Mouse (Mus musculus): ENCODE measurements around the gene 4930519P11Rik. TPM values are rescaled to one million over a fixed set of nuclear protein-coding genes. Genes with fewer than 3 reads are reported as not detected.
A peak's percentile ranks its signal among the peaks of the same experiment; 100 is the strongest.

Gene 4930519P11Rik
- total and polyA plus RNA-seq, 2 experiments: 0.37 TPM; not detected in 1

GRCm38 (mm10) chr2:154597399-154597798 is 15.8 kb downstream of the 4930519P11Rik start:
- Histone ChIP-seq H3K36me3 (ENCODE audit: control insufficient read depth, insufficient read depth, low read length) (peaks cover 45% of the 10 kb centered on the region), H3K79me2 (ENCODE audit: control insufficient read depth, insufficient read depth, low read length) (peaks cover 10% of the 10 kb centered on the region; the same call in 1 of the 2 replicates), H3K4me1 (ENCODE audit: control insufficient read depth, insufficient read depth, low read length) (peaks cover 13% of the 10 kb centered on the region), H3K27me3 (ENCODE audit: control insufficient read depth, insufficient read depth, low read length) (no peaks in the 10 kb centered on the region), H3K4me3 (ENCODE audit: insufficient read depth, low read depth, low read length) (no peak overlapping the region), H3K27ac (replicated peaks; ENCODE audit: insufficient read depth, low read depth, low read length) (no peak overlapping the region), H3K9ac (ENCODE audit: low read depth, low read length) (no peak overlapping the region)
- no peak for TF ChIP-seq POLR2A (IDR thresholded peaks at IDR 0.05; ENCODE audit: extremely low read depth, insufficient read depth, low read length)
- TF ChIP-seq CTCF (IDR thresholded peaks at IDR 0.05; ENCODE audit: low read depth, low read length): no peak
- WGBS: 63% methylated on average over 3 of the region's 3 CpGs
- DNase-seq (ENCODE audit: extremely low read depth, low read depth, low spot score): no peak

GRCm38 (mm10) chr2:154595775-154596174 is 17.5 kb downstream of the 4930519P11Rik start:
- DNase-seq (ENCODE audit: extremely low read depth, low read depth, low spot score): no peak

GRCm38 (mm10) chr2:154593025-154593424 is 20.2 kb downstream of the 4930519P11Rik start:
- no peaks in the 10 kb centered on the region for H3K27me3 ChIP-seq (ENCODE audit: control insufficient read depth, insufficient read depth, low read length)
- 63% methylated on average over 3 of the region's 3 CpGs for WGBS

More at GRCm38 (mm10) chr2:154595775-154596174, 17.5 kb downstream of the 4930519P11Rik start:
- Histone ChIP-seq H3K9ac (ENCODE audit: low read depth, low read length) (no peak overlapping the region), H3K36me3 (ENCODE audit: control insufficient read depth, insufficient read depth, low read length) (peaks cover 51% of the 10 kb centered on the region), H3K4me3 (ENCODE audit: insufficient read depth, low read depth, low read length) (no peak overlapping the region), H3K27me3 (ENCODE audit: control insufficient read depth, insufficient read depth, low read length) (no peaks in the 10 kb centered on the region), H3K27ac (replicated peaks; ENCODE audit: insufficient read depth, low read depth, low read length) (no peak overlapping the region), H3K79me2 (ENCODE audit: control insufficient read depth, insufficient read depth, low read length) (peaks cover 10% of the 10 kb centered on the region; the same call in 1 of the 2 replicates), H3K4me1 (ENCODE audit: control insufficient read depth, insufficient read depth, low read length) (peaks cover 20% of the 10 kb centered on the region)
- no peak for TF ChIP-seq POLR2A (IDR thresholded peaks at IDR 0.05; ENCODE audit: extremely low read depth, insufficient read depth, low read length)
- TF ChIP-seq CTCF (IDR thresholded peaks at IDR 0.05; ENCODE audit: low read depth, low read length): no peak
- 69% methylated on average over 5 of the region's 5 CpGs for WGBS

GRCm38 (mm10) chr2:154591239-154591638 is 22.0 kb downstream of the 4930519P11Rik start:
- no peaks in the 10 kb centered on the region for H3K79me2 ChIP-seq (ENCODE audit: control insufficient read depth, insufficient read depth, low read length)
- H3K27me3 ChIP-seq (ENCODE audit: control insufficient read depth, insufficient read depth, low read length): no peaks in the 10 kb centered on the region
- H3K4me1 ChIP-seq (ENCODE audit: control insufficient read depth, insufficient read depth, low read length): peaks cover 9% of the 10 kb centered on the region; the same call in 1 of the 2 replicates
- H3K4me3 ChIP-seq (ENCODE audit: insufficient read depth, low read depth, low read length): no peak overlapping the region
- peak overlapping the region; percentile 27; the same call in 1 of the 2 replicates for H3K27ac ChIP-seq (replicated peaks; ENCODE audit: insufficient read depth, low read depth, low read length)
- WGBS: 15% methylated on average over 3 of the region's 3 CpGs
- peaks cover 62% of the 10 kb centered on the region for H3K36me3 ChIP-seq (ENCODE audit: control insufficient read depth, insufficient read depth, low read length)
- TF ChIP-seq POLR2A (IDR thresholded peaks at IDR 0.05; ENCODE audit: extremely low read depth, insufficient read depth, low read length): no peak
- no peak for TF ChIP-seq CTCF (IDR thresholded peaks at IDR 0.05; ENCODE audit: low read depth, low read length)
- no peak overlapping the region for H3K9ac ChIP-seq (ENCODE audit: low read depth, low read length)
- peak; percentile 80 for DNase-seq (ENCODE audit: extremely low read depth, low read depth, low spot score)

More at GRCm38 (mm10) chr2:154593025-154593424, 20.2 kb downstream of the 4930519P11Rik start:
- Histone ChIP-seq H3K36me3 (ENCODE audit: control insufficient read depth, insufficient read depth, low read length) (peaks cover 58% of the 10 kb centered on the region), H3K9ac (ENCODE audit: low read depth, low read length) (no peak overlapping the region), H3K4me1 (ENCODE audit: control insufficient read depth, insufficient read depth, low read length) (peaks cover 9% of the 10 kb centered on the region; the same call in 1 of the 2 replicates), H3K79me2 (ENCODE audit: control insufficient read depth, insufficient read depth, low read length) (no peaks in the 10 kb centered on the region), H3K27ac (replicated peaks; ENCODE audit: insufficient read depth, low read depth, low read length) (no peak overlapping the region), H3K4me3 (ENCODE audit: insufficient read depth, low read depth, low read length) (no peak overlapping the region)
- peak; percentile 61 for DNase-seq (ENCODE audit: extremely low read depth, low read depth, low spot score)
- TF ChIP-seq CTCF (IDR thresholded peaks at IDR 0.05; ENCODE audit: low read depth, low read length): peak; percentile 66
- TF ChIP-seq POLR2A (IDR thresholded peaks at IDR 0.05; ENCODE audit: extremely low read depth, insufficient read depth, low read length): no peak

- WGBS: 94% methylated on average over 4 of the region's 4 CpGs
- H3K27me3 ChIP-seq (ENCODE audit: control insufficient read depth, insufficient read depth, low read length): no peaks in the 10 kb centered on the region
- H3K27ac ChIP-seq (replicated peaks; ENCODE audit: insufficient read depth, low read depth, low read length): no peak overlapping the region
- H3K4me3 ChIP-seq (ENCODE audit: insufficient read depth, low read depth, low read length): no peak overlapping the region
- H3K36me3 ChIP-seq (ENCODE audit: control insufficient read depth, insufficient read depth, low read length): peaks cover 43% of the 10 kb centered on the region; the same call in 1 of the 2 replicates
- H3K4me1 ChIP-seq (ENCODE audit: control insufficient read depth, insufficient read depth, low read length): peaks cover 9% of the 10 kb centered on the region; the same call in 1 of the 2 replicates
- H3K79me2 ChIP-seq (ENCODE audit: control insufficient read depth, insufficient read depth, low read length): no peaks in the 10 kb centered on the region
- TF ChIP-seq POLR2A (IDR thresholded peaks at IDR 0.05; ENCODE audit: extremely low read depth, insufficient read depth, low read length) (no peak), CTCF (IDR thresholded peaks at IDR 0.05; ENCODE audit: low read depth, low read length) (no peak)
- no peak overlapping the region for H3K9ac ChIP-seq (ENCODE audit: low read depth, low read length)
- no peak for DNase-seq (ENCODE audit: extremely low read depth, low read depth, low spot score)
Observed at GRCm38 (mm10) chr2:154589051-154589450, 24.2 kb downstream of the 4930519P11Rik start.

- TF ChIP-seq CTCF (IDR thresholded peaks at IDR 0.05; ENCODE audit: low read depth, low read length): peak; percentile 60; the same call in 1 of the 2 replicates
- TF ChIP-seq POLR2A (IDR thresholded peaks at IDR 0.05; ENCODE audit: extremely low read depth, insufficient read depth, low read length): no peak
- H3K4me3 ChIP-seq (ENCODE audit: insufficient read depth, low read depth, low read length): no peak overlapping the region
- H3K4me1 ChIP-seq (ENCODE audit: control insufficient read depth, insufficient read depth, low read length): 0 out of 2 replicates have a peak, but pooled peaks cover 2% of the 10 kb centered on the region
- no peak for DNase-seq (ENCODE audit: extremely low read depth, low read depth, low spot score)
- H3K9ac ChIP-seq (ENCODE audit: low read depth, low read length): no peak overlapping the region
- H3K79me2 ChIP-seq (ENCODE audit: control insufficient read depth, insufficient read depth, low read length): no peaks in the 10 kb centered on the region
- 79% methylated on average over 5 of the region's 5 CpGs for WGBS
- H3K27ac ChIP-seq (replicated peaks; ENCODE audit: insufficient read depth, low read depth, low read length): no peak overlapping the region
- H3K27me3 ChIP-seq (ENCODE audit: control insufficient read depth, insufficient read depth, low read length): no peaks in the 10 kb centered on the region
- H3K36me3 ChIP-seq (ENCODE audit: control insufficient read depth, insufficient read depth, low read length): peaks cover 34% of the 10 kb centered on the region; the same call in 1 of the 2 replicates
Observed at GRCm38 (mm10) chr2:154586405-154586804, 26.8 kb downstream of the 4930519P11Rik start.
